Mouse (Mus musculus): ENCODE results near the gene Kitl. TPM values are rescaled to one million over a fixed set of nuclear protein-coding genes. Genes with fewer than 3 reads are reported as not detected.

Kitl gene
- polyA plus RNA-seq, 1 experiment: not detected

DNA sequence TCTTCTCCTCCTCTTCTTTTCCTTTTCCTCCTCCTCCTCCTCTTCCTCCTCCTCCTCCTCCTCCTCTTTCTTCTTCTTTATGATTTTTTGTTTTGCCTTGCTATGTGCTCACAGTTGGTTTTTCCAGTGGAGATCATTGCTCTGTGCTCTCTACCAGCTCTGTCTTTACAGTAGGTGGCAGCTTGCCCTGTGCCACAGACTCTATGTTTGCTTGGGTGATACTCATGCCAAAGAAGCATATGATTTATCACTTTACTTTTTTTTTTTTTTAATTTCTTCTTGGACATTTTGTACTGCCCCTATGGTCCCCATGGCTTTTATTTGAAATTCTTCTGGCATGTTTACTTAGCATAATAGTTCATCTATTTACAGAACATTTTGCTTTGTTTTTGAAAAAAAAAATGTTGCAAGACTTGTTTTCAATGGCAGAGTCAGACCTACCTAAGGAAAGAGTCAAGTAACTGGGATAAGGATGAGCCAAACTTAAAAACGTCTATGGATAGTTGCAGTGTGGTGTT lies 41.7 kb downstream of the Kitl start:
- Histone ChIP-seq H3K27me3 (ENCODE audit: control insufficient read depth) (no peaks in the 10 kb centered on the region), H3K36me3 (ENCODE audit: control insufficient read depth) (no peaks in the 10 kb centered on the region; the same call in 1 of the 2 replicates), H3K4me1 (ENCODE audit: control insufficient read depth) (no peaks in the 10 kb centered on the region), H3K4me3 (replicated peaks) (no peak overlapping the region), H3K9me3 (ENCODE audit: control insufficient read depth, low read length) (peaks cover 8% of the 10 kb centered on the region)
- TF ChIP-seq GATA1 (IDR thresholded peaks at IDR 0.05; ENCODE audit: low read length) (no peak), TAL1 (IDR thresholded peaks at IDR 0.05; ENCODE audit: low read length) (no peak)

DNA sequence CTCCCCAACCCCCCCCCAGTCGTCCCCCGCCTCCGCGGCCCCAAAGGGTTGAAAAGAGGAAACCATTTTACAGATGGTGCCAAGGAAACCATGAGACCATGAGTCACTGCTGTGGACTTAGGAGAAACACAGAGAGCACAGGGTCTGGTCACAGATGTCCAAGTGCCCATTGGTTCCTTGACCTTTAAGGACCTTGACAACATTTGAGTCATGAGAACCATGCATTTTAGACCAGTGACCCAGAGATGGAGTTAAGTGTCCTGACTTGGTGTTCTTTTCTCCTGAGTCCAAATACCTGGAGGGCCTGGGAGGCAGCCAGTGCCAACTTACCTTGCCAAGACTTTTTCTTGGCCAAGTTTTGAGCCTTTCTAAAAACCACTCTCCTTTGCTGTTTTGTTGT lies 43.9 kb downstream of the Kitl start:
- no peaks in the 10 kb centered on the region; the same call in 1 of the 2 replicates for H3K36me3 ChIP-seq (ENCODE audit: control insufficient read depth)
- H3K9me3 ChIP-seq (ENCODE audit: control insufficient read depth, low read length): peaks cover 3% of the 10 kb centered on the region; the same call in 1 of the 2 replicates
- H3K4me3 ChIP-seq (replicated peaks): no peak overlapping the region
- TF ChIP-seq TAL1 (IDR thresholded peaks at IDR 0.05; ENCODE audit: low read length): no peak
- TF ChIP-seq GATA1 (IDR thresholded peaks at IDR 0.05; ENCODE audit: low read length): no peak
- no peaks in the 10 kb centered on the region for H3K4me1 ChIP-seq (ENCODE audit: control insufficient read depth)
- no peaks in the 10 kb centered on the region for H3K27me3 ChIP-seq (ENCODE audit: control insufficient read depth)

DNA sequence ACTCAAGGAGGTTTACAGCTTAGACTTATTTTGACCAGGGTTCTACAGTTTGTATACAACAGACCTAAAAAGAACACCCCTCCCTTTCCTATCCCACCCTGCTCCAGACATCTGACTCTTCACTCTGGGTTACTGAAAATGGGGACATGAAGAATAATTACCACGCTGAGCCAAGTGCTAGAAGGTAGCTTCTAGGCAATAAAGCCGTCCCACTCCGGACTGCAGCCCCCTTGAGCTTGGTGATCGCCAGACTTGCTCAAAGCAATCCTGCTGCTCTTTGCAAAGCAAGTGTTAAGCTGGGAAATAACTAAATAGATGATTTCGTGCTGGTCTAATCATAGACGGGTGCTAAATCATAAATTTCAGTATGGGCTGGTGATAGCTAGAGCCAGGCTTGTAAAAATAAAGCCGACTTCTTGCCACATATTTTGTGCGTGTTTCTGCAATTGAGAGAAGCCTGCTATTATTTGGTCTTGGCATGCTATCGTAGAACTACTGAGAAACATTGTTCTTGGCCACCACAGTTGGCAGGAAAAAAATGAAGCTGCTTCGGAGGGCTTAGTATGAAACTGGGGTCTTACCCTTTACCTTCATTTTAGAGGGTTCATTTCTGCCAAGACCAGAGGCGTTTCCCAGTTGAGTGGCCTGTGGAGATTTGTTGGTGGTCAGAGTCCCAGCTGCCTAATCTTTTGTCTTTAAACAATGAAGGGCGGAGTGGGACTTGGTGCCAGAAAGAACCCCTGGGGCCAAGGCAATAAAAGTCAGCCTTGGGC lies 50.3 kb downstream of the Kitl start:
- Histone ChIP-seq H3K9me3 (ENCODE audit: control insufficient read depth, low read length) (peaks cover 8% of the 10 kb centered on the region; the same call in 1 of the 2 replicates), H3K4me1 (ENCODE audit: control insufficient read depth) (no peaks in the 10 kb centered on the region), H3K27me3 (ENCODE audit: control insufficient read depth) (no peaks in the 10 kb centered on the region), H3K4me3 (replicated peaks) (no peak overlapping the region), H3K36me3 (ENCODE audit: control insufficient read depth) (no peaks in the 10 kb centered on the region)
- TF ChIP-seq GATA1 (IDR thresholded peaks at IDR 0.05; ENCODE audit: low read length) (no peak), TAL1 (IDR thresholded peaks at IDR 0.05; ENCODE audit: low read length) (no peak)

DNA sequence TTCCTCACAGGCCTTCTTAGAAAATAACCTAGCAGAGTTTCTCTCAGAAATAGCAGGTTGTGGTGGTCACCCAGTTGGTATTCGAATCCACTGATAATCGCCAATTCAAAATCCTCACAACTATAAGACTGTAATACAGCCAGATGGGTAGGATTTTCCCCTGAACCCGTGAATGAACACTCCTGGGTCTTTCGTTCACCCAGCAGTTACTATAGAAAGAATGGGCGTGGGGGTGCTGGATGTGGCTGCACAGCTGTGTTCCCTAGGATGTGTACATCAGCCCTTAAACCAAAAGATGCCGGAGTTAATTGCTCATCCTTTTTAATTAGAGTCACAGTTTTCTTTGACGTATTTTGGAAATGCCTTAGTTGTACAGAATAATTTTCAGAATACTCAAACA lies 50.9 kb downstream of the Kitl start:
- Histone ChIP-seq H3K9me3 (ENCODE audit: control insufficient read depth, low read length) (peaks cover 5% of the 10 kb centered on the region; the same call in 1 of the 2 replicates), H3K4me1 (ENCODE audit: control insufficient read depth) (no peaks in the 10 kb centered on the region), H3K4me3 (replicated peaks) (no peak overlapping the region), H3K27me3 (ENCODE audit: control insufficient read depth) (no peaks in the 10 kb centered on the region), H3K36me3 (ENCODE audit: control insufficient read depth) (no peaks in the 10 kb centered on the region)
- no peak for TF ChIP-seq GATA1 (IDR thresholded peaks at IDR 0.05; ENCODE audit: low read length)
- no peak for TF ChIP-seq TAL1 (IDR thresholded peaks at IDR 0.05; ENCODE audit: low read length)

DNA sequence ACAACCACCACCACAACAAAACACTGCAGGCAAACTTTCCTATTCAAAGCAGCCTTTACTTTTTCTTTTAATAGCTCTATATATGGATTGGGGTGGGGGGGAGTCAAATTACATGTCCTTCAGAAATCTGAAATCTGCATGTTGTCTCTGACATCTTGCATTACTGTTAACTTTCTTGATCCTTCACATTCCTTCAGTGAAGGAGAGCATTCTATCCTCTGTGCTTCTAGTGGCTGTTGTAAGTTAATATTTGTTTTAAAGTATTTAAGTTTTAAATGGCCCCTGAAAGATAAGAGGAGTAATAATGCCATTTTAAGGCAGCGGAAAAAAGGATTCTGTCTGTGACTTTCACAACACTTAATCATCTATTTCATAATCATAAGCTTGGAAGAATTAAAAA lies 57.2 kb downstream of the Kitl start:
- no peak overlapping the region for H3K4me3 ChIP-seq (replicated peaks)
- TF ChIP-seq TAL1 (IDR thresholded peaks at IDR 0.05; ENCODE audit: low read length) (no peak), GATA1 (IDR thresholded peaks at IDR 0.05; ENCODE audit: low read length) (no peak)
- no peaks in the 10 kb centered on the region for H3K36me3 ChIP-seq (ENCODE audit: control insufficient read depth)

DNA sequence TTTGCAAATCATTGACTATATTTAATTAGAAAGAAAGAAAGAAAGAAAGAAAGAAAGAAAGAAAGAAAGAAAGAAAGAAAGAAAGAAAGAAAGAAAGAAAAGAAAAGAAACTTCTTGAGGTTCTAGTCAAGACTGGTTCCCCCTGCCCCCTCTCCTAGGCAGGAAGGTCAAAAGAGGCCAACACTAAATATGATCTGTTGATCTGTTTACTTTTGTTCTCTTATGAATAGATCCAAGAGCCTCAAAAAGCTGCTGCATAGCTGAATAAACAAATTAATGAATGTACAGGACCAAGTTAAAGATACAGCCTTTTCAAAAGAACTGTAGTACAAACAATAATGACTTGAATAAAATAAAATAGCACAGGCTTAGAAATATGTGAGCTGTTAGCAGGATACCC lies 57.7 kb downstream of the Kitl start:
- Histone ChIP-seq H3K4me3 (replicated peaks) (no peak overlapping the region), H3K27me3 (ENCODE audit: control insufficient read depth) (no peaks in the 10 kb centered on the region), H3K36me3 (ENCODE audit: control insufficient read depth) (no peaks in the 10 kb centered on the region), H3K9me3 (ENCODE audit: control insufficient read depth, low read length) (no peaks in the 10 kb centered on the region; the same call in 1 of the 2 replicates), H3K4me1 (ENCODE audit: control insufficient read depth) (no peaks in the 10 kb centered on the region)
- TF ChIP-seq GATA1 (IDR thresholded peaks at IDR 0.05; ENCODE audit: low read length) (no peak), TAL1 (IDR thresholded peaks at IDR 0.05; ENCODE audit: low read length) (no peak)

More for the DNA sequence above, 57.2 kb downstream of the Kitl start:
- Histone ChIP-seq H3K9me3 (ENCODE audit: control insufficient read depth, low read length) (peaks cover 3% of the 10 kb centered on the region; the same call in 1 of the 2 replicates), H3K27me3 (ENCODE audit: control insufficient read depth) (no peaks in the 10 kb centered on the region), H3K4me1 (ENCODE audit: control insufficient read depth) (no peaks in the 10 kb centered on the region)

DNA sequence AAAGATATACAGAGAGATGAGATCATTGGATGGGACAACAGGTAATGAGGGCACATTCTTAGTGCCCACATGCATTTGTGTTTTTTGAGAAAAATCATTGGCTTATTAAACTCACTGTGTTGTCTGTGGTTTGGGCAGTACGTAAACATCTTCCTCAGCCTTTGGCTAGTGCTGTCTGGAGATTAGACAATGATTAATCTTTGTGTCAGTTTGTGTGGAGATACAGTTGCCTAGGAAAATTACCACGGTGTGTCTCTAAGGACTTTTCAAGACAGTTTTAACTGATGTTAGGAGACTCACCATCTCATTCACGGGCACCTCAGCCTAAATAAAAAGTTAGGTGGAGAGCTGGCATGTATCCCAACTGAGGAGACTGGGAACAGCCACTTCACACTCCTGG lies 85.7 kb downstream of the Kitl start:
- Histone ChIP-seq H3K27me3 (ENCODE audit: control insufficient read depth) (no peaks in the 10 kb centered on the region), H3K4me3 (replicated peaks) (no peak overlapping the region), H3K36me3 (ENCODE audit: control insufficient read depth) (no peaks in the 10 kb centered on the region), H3K9me3 (ENCODE audit: control insufficient read depth, low read length) (peaks cover 6% of the 10 kb centered on the region; the same call in 1 of the 2 replicates), H3K4me1 (ENCODE audit: control insufficient read depth) (no peaks in the 10 kb centered on the region)
- TF ChIP-seq TAL1 (IDR thresholded peaks at IDR 0.05; ENCODE audit: low read length) (no peak), GATA1 (IDR thresholded peaks at IDR 0.05; ENCODE audit: low read length) (no peak)

DNA sequence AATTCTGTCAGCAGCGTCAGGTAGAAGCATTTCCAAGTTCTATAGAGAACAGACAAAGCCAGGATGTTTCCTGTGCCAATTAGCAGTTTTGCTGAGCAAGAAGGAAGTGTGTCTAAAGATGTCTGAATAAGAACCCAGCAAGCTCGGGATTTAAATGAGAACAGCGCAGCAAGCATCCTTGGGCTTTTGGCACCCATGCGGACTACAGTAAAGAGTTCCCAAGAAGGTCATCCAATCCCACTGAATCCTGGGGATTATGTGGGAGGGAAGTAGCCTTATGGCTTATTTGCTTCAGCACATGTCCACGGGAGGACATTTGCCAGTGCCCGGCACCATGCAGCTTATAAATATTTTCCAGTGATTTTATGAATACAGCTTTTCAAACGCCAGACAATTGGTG lies 95.8 kb downstream of the Kitl start:
- no peak overlapping the region for H3K4me3 ChIP-seq (replicated peaks)

DNA sequence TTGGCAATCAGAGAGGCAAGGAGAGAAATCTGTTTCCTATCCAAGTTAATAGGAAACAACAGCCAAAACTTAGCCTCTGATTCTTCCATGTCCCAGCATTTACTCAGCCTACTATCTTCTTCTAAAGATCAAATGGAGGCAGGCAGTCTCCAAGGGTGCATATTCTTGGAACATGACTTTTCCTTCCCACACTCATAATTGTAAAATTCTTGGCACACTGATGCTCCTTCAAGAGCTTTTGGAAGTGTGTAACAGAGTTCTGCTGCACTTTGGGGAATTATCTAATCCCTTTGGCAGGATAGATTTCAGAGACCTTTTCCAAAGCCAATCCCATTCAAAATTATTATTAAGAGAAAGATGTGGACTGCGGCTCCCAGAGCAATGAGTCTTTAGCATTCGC lies 100.1 kb downstream of the Kitl start:
- Histone ChIP-seq H3K9me3 (ENCODE audit: control insufficient read depth, low read length) (peaks cover 5% of the 10 kb centered on the region), H3K4me3 (replicated peaks) (no peak overlapping the region), H3K4me1 (ENCODE audit: control insufficient read depth) (no peaks in the 10 kb centered on the region), H3K27me3 (ENCODE audit: control insufficient read depth) (no peaks in the 10 kb centered on the region), H3K36me3 (ENCODE audit: control insufficient read depth) (no peaks in the 10 kb centered on the region)
- TF ChIP-seq TAL1 (IDR thresholded peaks at IDR 0.05; ENCODE audit: low read length): no peak
- no peak for TF ChIP-seq GATA1 (IDR thresholded peaks at IDR 0.05; ENCODE audit: low read length)

More for the DNA sequence above, 95.8 kb downstream of the Kitl start:
- H3K36me3 ChIP-seq (ENCODE audit: control insufficient read depth): no peaks in the 10 kb centered on the region
- H3K9me3 ChIP-seq (ENCODE audit: control insufficient read depth, low read length): no peaks in the 10 kb centered on the region
- H3K27me3 ChIP-seq (ENCODE audit: control insufficient read depth): no peaks in the 10 kb centered on the region
- no peak for TF ChIP-seq GATA1 (IDR thresholded peaks at IDR 0.05; ENCODE audit: low read length)
- no peak for TF ChIP-seq TAL1 (IDR thresholded peaks at IDR 0.05; ENCODE audit: low read length)
- no peaks in the 10 kb centered on the region for H3K4me1 ChIP-seq (ENCODE audit: control insufficient read depth)
